ENCODE assay signal across 11 mouse cellular contexts in the genomic region with DNA sequence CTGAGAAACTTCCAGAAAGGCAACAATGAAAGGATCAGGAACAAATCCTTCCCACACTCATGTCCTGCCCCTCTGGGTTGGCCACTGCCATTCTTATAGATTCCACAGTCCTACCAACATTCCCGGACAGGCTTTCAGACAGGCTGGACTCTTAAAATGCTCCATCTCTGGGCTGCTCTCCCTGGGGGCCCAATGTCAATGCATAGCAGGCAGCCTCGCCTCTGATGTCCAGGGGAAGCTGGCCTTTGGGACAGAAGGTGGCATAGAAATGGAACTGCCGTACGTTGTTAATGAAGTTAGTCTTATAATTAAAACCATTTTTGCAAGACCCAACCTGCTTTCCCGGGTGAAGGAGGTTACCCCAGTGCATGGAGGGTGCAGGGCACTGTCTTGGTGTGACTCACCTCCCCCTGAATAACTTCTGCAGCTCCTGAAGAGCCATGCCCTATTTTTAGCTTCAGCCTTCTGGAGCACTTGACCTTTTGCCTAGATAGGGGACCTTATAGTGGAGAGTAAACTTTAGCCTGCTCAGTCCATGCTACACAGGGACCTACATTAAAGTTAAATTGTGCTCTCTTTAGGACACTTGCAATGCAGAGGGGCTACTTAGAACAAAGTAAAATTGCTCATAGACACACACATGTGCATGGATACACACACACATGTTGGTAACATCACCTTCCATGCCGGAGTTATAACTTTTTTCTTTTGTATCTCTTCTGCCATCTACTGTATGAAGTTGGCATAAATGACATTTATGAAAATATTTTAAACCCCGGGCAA. TPM values are rescaled to one million over a fixed set of nuclear protein-coding genes. Genes with fewer than 3 reads are reported as not detected.
DNase-seq lines count a peak whose midpoint lies in the region; ATAC-seq and TF ChIP-seq lines count a peak whose summit lies in the region.
"Had no signal": no experiment of that assay in that cellular context is flagged by ENCODE, and none has a peak within 500 bp of the region (broad histone marks: within the 10 kb centered on the region; RNA-seq: fewer than 3 reads in every experiment).

No protein-coding gene starts in this region.

- TF ChIP-seq EP300 in heart, adult 2 months (IDR thresholded peaks at IDR 0.05; ENCODE audit: insufficient read depth, low read depth, low read length), result 0 out of 2 replicates have a peak, but pooled peaks have one; percentile 41

- DNase-seq in forebrain, postnatal 0 days, result no peak
- DNase-seq in forebrain, embryonic 10.5 days (ENCODE audit: extremely low spot score, low spot score), result no peak
- peak in 1 of 2 experiments; percentile 48 for DNase-seq in heart, adult 2 months
- peak; percentile 79 for DNase-seq in skeletal muscle tissue, adult 2 months (ENCODE audit: low read depth, low spot score)
- DNase-seq in ovary, postnatal 14 days (ENCODE audit: low spot score), result no peak
- DNase-seq: kidney, postnatal 36 days; liver, embryonic 13.5 days had no signal

- peaks cover 16% of the 10 kb centered on the region; the same call in 1 of the 2 replicates for H3K27me3 ChIP-seq in forebrain, postnatal 0 days (ENCODE audit: insufficient read depth, low read length)
- H3K27me3 ChIP-seq in forebrain, embryonic 10.5 days (ENCODE audit: poor library complexity, severe bottlenecking), result peaks cover 30% of the 10 kb centered on the region
- peaks cover 26% of the 10 kb centered on the region for H3K27me3 ChIP-seq in midbrain, embryonic 13.5 days
- peaks cover 6% of the 10 kb centered on the region; the same call in 1 of the 2 replicates for H3K27me3 ChIP-seq in midbrain, embryonic 16.5 days (ENCODE audit: control insufficient read depth, insufficient read depth, low read depth, low read length)
- no peaks in the 10 kb centered on the region for H3K27me3 ChIP-seq in heart, adult 2 months (ENCODE audit: control insufficient read depth, insufficient read depth, low read length)

- H3K9ac ChIP-seq in forebrain, postnatal 0 days, result no peak overlapping the region
- no peak overlapping the region for H3K9ac ChIP-seq in midbrain, embryonic 13.5 days (replicated peaks)
- H3K9ac ChIP-seq in midbrain, embryonic 16.5 days (ENCODE audit: low read depth, low read length), result no peak overlapping the region
- peak overlapping the region; percentile 54 for H3K9ac ChIP-seq in heart, adult 2 months (ENCODE audit: low read depth, low read length)
- H3K9ac ChIP-seq: liver, embryonic 13.5 days had no signal

- H3K4me1 ChIP-seq in forebrain, postnatal 0 days (ENCODE audit: insufficient read depth), result no peaks in the 10 kb centered on the region
- H3K4me1 ChIP-seq in forebrain, embryonic 10.5 days, result peaks cover 5% of the 10 kb centered on the region
- no peaks in the 10 kb centered on the region for H3K4me1 ChIP-seq in midbrain, embryonic 13.5 days (replicated peaks)
- no peaks in the 10 kb centered on the region for H3K4me1 ChIP-seq in midbrain, embryonic 16.5 days (ENCODE audit: control insufficient read depth, insufficient read depth, low read length)
- 0 out of 2 replicates have a peak, but pooled peaks cover 2% of the 10 kb centered on the region for H3K4me1 ChIP-seq in heart, adult 2 months (ENCODE audit: control insufficient read depth, insufficient read depth, low read length)
- H3K4me1 ChIP-seq: liver, embryonic 13.5 days had no signal

- TF ChIP-seq CTCF in forebrain, postnatal 0 days (IDR thresholded peaks at IDR 0.05; ENCODE audit: low read depth), result peak; percentile 55
- TF ChIP-seq CTCF in heart, adult 2 months (IDR thresholded peaks at IDR 0.05), result peak; percentile 67

- H3K4me2 ChIP-seq in forebrain, postnatal 0 days (ENCODE audit: low read depth), result no peak overlapping the region
- H3K4me2 ChIP-seq in midbrain, embryonic 13.5 days (replicated peaks), result no peak overlapping the region
- no peak overlapping the region for H3K4me2 ChIP-seq in midbrain, embryonic 16.5 days (ENCODE audit: low read length)
- H3K4me2 ChIP-seq: liver, embryonic 13.5 days had no signal

- TF ChIP-seq POLR2A in heart, adult 2 months (IDR thresholded peaks at IDR 0.05; ENCODE audit: insufficient read depth, low read depth, low read length), result no peak

- WGBS in forebrain, postnatal 0 days, result 69% methylated on average over 7 of the region's 7 CpGs
- WGBS in forebrain, embryonic 10.5 days, result 72% methylated on average over 7 of the region's 7 CpGs
- 70% methylated on average over 7 of the region's 7 CpGs for WGBS in midbrain, embryonic 13.5 days
- WGBS in midbrain, embryonic 16.5 days, result 70% methylated on average over 7 of the region's 7 CpGs
- WGBS in heart, adult 2 months, result 37% methylated on average over 7 of the region's 7 CpGs

- H3K9me3 ChIP-seq in forebrain, postnatal 0 days (ENCODE audit: low read length), result no peaks in the 10 kb centered on the region
- no peaks in the 10 kb centered on the region for H3K9me3 ChIP-seq in forebrain, embryonic 10.5 days
- no peaks in the 10 kb centered on the region for H3K9me3 ChIP-seq in midbrain, embryonic 13.5 days
- H3K9me3 ChIP-seq in midbrain, embryonic 16.5 days (replicated peaks; ENCODE audit: control insufficient read depth, low read length, poor library complexity, severe bottlenecking), result no peaks in the 10 kb centered on the region
- H3K9me3 ChIP-seq: liver, embryonic 13.5 days had no signal

- no peak overlapping the region for H3K4me3 ChIP-seq in forebrain, postnatal 0 days (ENCODE audit: low read depth, low read length)
- H3K4me3 ChIP-seq in forebrain, embryonic 10.5 days, result no peak overlapping the region
- H3K4me3 ChIP-seq in midbrain, embryonic 13.5 days (replicated peaks), result no peak overlapping the region
- H3K4me3 ChIP-seq in midbrain, embryonic 16.5 days (ENCODE audit: low read depth, low read length), result no peak overlapping the region
- H3K4me3 ChIP-seq in heart, adult 2 months, result no peak overlapping the region
- H3K4me3 ChIP-seq: liver, embryonic 13.5 days had no signal

- H3K27ac ChIP-seq in forebrain, postnatal 0 days (ENCODE audit: low read depth, low read length), result no peak overlapping the region
- no peak overlapping the region for H3K27ac ChIP-seq in forebrain, embryonic 10.5 days
- no peak overlapping the region for H3K27ac ChIP-seq in midbrain, embryonic 13.5 days
- no peak overlapping the region for H3K27ac ChIP-seq in midbrain, embryonic 16.5 days (ENCODE audit: low read length)
- H3K27ac ChIP-seq in heart, adult 2 months, result peak overlapping the region; percentile 87
- H3K27ac ChIP-seq: liver, embryonic 13.5 days had no signal

- intact Hi-C loops in heart, adult 2 months (cut with DNase I), result loop anchor here (1.0 kb wide), 1 partner anchor 51 kb away; no protein-coding TSS in a partner anchor

- H3K79me2 ChIP-seq in heart, adult 2 months (replicated peaks; ENCODE audit: control insufficient read depth, insufficient read depth, low read length), result no peaks in the 10 kb centered on the region

- peak; percentile 42; the same call in 1 of the 2 replicates for ATAC-seq in forebrain, postnatal 0 days
- 0 out of 2 replicates have a peak, but pooled peaks have one; percentile 40 for ATAC-seq in midbrain, embryonic 13.5 days
- ATAC-seq in midbrain, embryonic 16.5 days, result no peak
- ATAC-seq in monocyte, adult 5-6 weeks (replicated peaks; ENCODE audit: insufficient number of reproducible peaks, low FRiP score, low TSS enrichment, poor library complexity, severe bottlenecking), result no peak

- no peaks in the 10 kb centered on the region for H3K36me3 ChIP-seq in forebrain, postnatal 0 days (ENCODE audit: insufficient read depth)
- H3K36me3 ChIP-seq in forebrain, embryonic 10.5 days (replicated peaks), result no peaks in the 10 kb centered on the region
- H3K36me3 ChIP-seq in midbrain, embryonic 13.5 days, result no peaks in the 10 kb centered on the region
- no peaks in the 10 kb centered on the region for H3K36me3 ChIP-seq in midbrain, embryonic 16.5 days (ENCODE audit: control insufficient read depth, insufficient read depth, low read length)
- H3K36me3 ChIP-seq in heart, adult 2 months (ENCODE audit: control insufficient read depth, insufficient read depth, low read length), result no peaks in the 10 kb centered on the region
- H3K36me3 ChIP-seq: liver, embryonic 13.5 days had no signal

RNA-seq across cellular contexts. Expression of a gene that starts 25.5 kb away (rescaled TPM):
- total RNA-seq in forebrain, postnatal 0 days (2014; rRNA removed), result 925 and 1,077 TPM in 2 replicates
- polyA plus RNA-seq in forebrain, postnatal 0 days (2015; fragmentation: Nextera tagmentation; extraction: Ambion mirVana), result 945 and 997 TPM in 2 replicates
- 492 and 499 TPM in 2 replicates for polyA plus RNA-seq in forebrain, embryonic 10.5 days (2016; fragmentation: Nextera tagmentation; extraction: Ambion mirVana)
- 693 and 718 TPM in 2 replicates for polyA plus RNA-seq in midbrain, embryonic 13.5 days (2015; fragmentation: Nextera tagmentation; extraction: Ambion mirVana)
- 889 and 969 TPM in 2 replicates for polyA plus RNA-seq in midbrain, embryonic 16.5 days (2015; fragmentation: Nextera tagmentation; extraction: Ambion mirVana)
- total RNA-seq in heart, adult 2 months (2021), result 1,000 to 10,000 TPM; 4,382 to 5,412 TPM
- polyA plus RNA-seq in heart, adult 2 months (2012; rRNA removed), result 4,929 and 5,477 TPM in 2 replicates
- 25.8 to 40.1 TPM (median 26.8 TPM) in 3 replicates for total RNA-seq in monocyte, adult 5-6 weeks (2017)

RNA-seq across cellular contexts. Expression of a gene that starts 57.8 kb away (rescaled TPM):
- total RNA-seq in forebrain, postnatal 0 days (2014; rRNA removed), result 0.90 and 0.92 TPM in 2 replicates
- 0.81 and 1.4 TPM in 2 replicates for polyA plus RNA-seq in forebrain, postnatal 0 days (2015; fragmentation: Nextera tagmentation; extraction: Ambion mirVana)
- polyA plus RNA-seq in forebrain, embryonic 10.5 days (2016; fragmentation: Nextera tagmentation; extraction: Ambion mirVana), result 1.8 and 2.7 TPM in 2 replicates
- polyA plus RNA-seq in midbrain, embryonic 13.5 days (2015; fragmentation: Nextera tagmentation; extraction: Ambion mirVana), result 27.1 and 38.4 TPM in 2 replicates
- 2.8 and 3.2 TPM in 2 replicates for polyA plus RNA-seq in midbrain, embryonic 16.5 days (2015; fragmentation: Nextera tagmentation; extraction: Ambion mirVana)
- 1 to 10 TPM; 1.5 to 2.8 TPM for total RNA-seq in heart, adult 2 months (2021)
- 1.3 TPM in 2 replicates for polyA plus RNA-seq in heart, adult 2 months (2012; rRNA removed)
- not detected in 3 replicates for total RNA-seq in monocyte, adult 5-6 weeks (2017)
- total RNA-seq: ES-E14 had no signal

Comparison
In these comparisons a context has a peak if more than half of its experiments do, and no peak if none do; other contexts are left out.
1. ATAC-seq: peak in forebrain, postnatal 0 days (single experiment) and midbrain, embryonic 13.5 days (single experiment); none in midbrain, embryonic 16.5 days (single experiment) and monocyte, adult 5-6 weeks (single experiment).